Mouse (Mus musculus) bone marrow, adult 2 months (tissue): ENCODE results near the gene Alb.

Experiments used
- CTCF ChIP-seq: fragments of 200-500 bp; IDR thresholded peaks from 2 replicates; pipeline ENCODE4 v1.5.1; 2011; ENCODE audit warnings: low read length, control low read depth; ENCODE audit not compliant: control insufficient read depth, insufficient read depth
- POLR2A ChIP-seq: fragments of 200-500 bp; IDR thresholded peaks from 2 replicates; pipeline ENCODE4 v1.6.1; 2011; ENCODE audit warnings: low read depth, mild to moderate bottlenecking, control low read depth, low read length, borderline replicate concordance; ENCODE audit not compliant: control insufficient read depth

DNA sequence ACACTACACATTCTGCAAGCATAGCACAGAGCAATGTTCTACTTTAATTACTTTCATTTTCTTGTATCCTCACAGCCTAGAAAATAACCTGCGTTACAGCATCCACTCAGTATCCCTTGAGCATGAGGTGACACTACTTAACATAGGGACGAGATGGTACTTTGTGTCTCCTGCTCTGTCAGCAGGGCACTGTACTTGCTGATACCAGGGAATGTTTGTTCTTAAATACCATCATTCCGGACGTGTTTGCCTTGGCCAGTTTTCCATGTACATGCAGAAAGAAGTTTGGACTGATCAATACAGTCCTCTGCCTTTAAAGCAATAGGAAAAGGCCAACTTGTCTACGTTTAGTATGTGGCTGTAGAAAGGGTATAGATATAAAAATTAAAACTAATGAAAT lies 10.7 kb upstream of the Alb start:
- TF ChIP-seq CTCF (no peak), POLR2A (no peak)
